Mouse (Mus musculus): ENCODE measurements at regions not wholly inside any gene's neighbourhood (a gene's known extent, or its start where the extent isn't known, plus 50 kb on each side); places are given as distances from the start of the nearest gene placed in this dataset.

GRCm38 (mm10) chr11:111409266-111409665 lies 343.3 kb downstream of the Kcnj2 start:
- intact Hi-C loops (cut with DNase I), result no loop called here
- DNase-seq (ENCODE audit: low spot score in 2 of 2), result no peak

DNA sequence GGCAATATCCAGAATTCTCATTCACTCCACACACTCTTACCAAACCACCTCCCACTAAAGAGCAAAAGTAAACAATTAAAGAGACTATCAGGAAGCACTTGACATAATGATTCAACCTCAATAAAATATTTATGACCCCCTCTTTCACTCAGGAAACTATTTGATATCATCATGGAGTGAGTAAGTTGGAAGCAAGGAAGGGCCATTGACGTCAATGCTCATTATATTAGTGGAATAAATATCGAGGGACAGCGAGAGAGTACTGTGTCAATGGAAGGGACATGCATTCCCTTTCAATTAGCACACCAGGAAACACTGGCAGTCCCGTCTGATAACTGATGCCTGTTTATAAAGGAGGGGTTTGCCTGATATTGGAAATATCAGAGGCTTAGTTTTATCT lies 358.9 kb downstream of the Kcnj2 start:
- DNase-seq (ENCODE audit: low spot score in 2 of 2), result no peak
- intact Hi-C loops (cut with DNase I), result no loop called here

DNA sequence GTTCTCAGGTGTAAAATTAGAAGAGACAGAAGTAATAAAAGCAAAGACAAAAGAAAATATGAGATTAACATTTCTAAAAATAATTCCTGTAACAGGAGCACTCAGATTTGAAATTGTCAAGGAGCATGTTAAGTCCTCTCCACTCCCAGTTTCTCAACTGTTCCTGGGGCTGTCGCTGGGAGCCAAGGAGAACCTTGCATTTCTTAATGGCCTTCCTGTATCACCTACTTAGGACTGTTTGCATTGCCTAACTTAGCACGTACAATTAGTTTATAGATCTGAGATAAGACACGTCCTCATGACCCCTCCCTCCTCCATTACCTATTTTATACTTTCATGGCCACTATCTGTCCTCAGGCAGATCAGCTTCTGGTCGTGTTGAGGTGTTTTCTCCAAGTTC lies 360.8 kb downstream of the Kcnj2 start:
- DNase-seq (ENCODE audit: low spot score in 2 of 2), result no peak
- intact Hi-C loops (cut with DNase I), result no loop called here

- no peak for DNase-seq (ENCODE audit: low spot score in 2 of 2)
- intact Hi-C loops (cut with DNase I), result no loop called here
Observed at GRCm38 (mm10) chr11:111442257-111442656, 376.3 kb downstream of the Kcnj2 start.

GRCm38 (mm10) chr11:111443381-111443780 lies 377.4 kb downstream of the Kcnj2 start:
- no peak for DNase-seq (ENCODE audit: low spot score in 2 of 2)
- intact Hi-C loops (cut with DNase I), result no loop called here

DNA sequence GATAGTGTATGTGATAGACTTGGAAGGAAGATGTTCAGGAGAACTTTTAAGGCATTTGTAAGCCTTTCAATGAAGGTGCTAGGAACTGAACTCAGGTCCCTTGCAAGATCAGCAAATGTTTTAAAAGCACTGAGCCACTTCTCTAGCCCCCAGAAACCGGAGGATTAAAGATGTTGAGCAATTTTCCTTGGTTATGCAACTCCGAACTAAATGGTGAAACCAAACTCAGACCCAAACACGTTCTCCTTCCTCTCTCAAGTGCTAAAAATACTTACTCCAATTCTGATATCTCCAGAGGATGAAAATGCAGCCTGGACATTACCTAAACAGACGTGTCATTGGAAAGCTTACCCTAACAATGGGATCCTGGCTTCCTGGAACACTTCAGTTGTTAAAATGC lies 378.8 kb downstream of the Kcnj2 start:
- DNase-seq (ENCODE audit: low spot score in 2 of 2), result no peak
- intact Hi-C loops (cut with DNase I), result loop anchor here (5.0 kb wide), 2 partner anchors 377 to 907 kb away; partner anchors contain the start of gene Kcnj2

DNA sequence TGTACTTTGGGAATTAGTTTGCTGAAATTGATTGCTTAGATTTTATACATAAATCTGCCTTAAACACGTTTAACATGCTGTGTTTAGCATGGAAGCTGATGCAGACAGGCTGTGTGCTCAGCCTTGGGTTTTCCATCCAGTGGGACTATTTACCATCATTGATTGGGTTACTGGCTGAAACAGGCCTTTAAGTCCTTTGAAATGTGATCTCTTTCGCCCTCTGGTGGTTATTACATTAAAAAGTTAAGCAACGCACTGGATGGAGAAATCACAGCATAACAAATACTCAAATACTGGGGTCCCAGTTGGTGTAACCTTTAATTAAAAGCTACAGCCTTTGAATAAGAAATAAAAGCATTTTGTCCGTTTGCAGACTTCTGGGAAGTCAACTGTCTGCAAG lies 379.8 kb downstream of the Kcnj2 start:
- no peak for DNase-seq (ENCODE audit: low spot score in 2 of 2)
- intact Hi-C loops (cut with DNase I), result loop anchor here (5.0 kb wide), 2 partner anchors 378 to 908 kb away; partner anchors contain the start of gene Kcnj2

DNA sequence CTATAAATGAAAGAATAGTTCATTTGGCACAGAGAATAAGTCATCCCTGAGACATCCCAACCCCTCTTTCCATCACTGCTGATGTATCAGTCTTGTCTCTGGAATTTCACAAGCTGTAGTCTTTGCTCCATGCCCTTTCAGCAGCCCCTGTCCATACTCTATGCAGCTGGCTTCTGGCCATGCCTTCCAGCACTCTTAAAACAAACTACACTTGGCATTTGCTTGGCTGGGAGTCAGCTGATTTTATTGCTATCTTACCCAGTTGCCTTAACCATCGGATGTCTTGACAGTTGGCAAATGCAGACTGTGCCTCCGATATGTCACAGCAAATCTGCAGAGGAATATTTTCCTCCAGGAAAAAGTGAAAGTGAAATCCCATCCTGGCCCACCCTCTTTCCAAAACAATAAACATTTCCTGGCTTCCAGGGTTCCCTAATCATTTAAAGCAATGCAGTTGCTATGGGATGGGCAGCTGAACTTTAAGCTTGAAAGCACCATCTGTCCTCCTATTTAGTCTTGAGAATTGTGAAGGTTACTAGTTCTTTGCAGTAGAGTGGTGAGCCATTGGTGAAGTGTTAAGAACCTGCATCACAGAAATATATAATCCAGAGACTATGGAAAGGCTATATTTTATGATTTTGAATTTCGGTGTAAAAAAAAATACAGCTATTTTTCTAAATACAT lies 385.0 kb downstream of the Kcnj2 start:
- peak in 1 of 2 experiments; percentile 4 for DNase-seq (ENCODE audit: low spot score in 2 of 2)
- intact Hi-C loops (cut with DNase I), result no loop called here

DNA sequence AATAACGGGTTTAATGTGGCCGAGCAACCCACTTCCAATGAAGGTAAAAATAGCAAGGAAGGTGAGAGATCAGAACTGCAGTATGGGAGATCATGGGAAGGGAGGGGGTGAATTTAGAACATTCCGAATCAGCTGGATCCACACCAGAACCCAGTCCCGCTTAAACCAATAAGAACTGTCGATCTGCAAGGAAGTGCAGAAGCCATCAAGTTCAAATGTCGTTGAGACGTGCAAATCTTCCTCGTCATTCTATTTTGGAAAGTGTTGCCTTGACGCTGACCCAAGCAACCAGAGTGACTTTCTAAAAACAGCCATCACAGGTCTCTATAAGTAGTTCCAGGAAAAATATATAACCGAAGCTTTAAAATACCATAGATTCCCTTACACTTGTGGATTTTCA lies 394.1 kb downstream of the Kcnj2 start:
- no peak for DNase-seq (ENCODE audit: low spot score in 2 of 2)
- intact Hi-C loops (cut with DNase I), result no loop called here

- intact Hi-C loops (cut with DNase I), result no loop called here
- DNase-seq (ENCODE audit: low spot score in 2 of 2), result no peak
Observed at GRCm38 (mm10) chr11:111484981-111485380, 419.0 kb downstream of the Kcnj2 start.

DNA sequence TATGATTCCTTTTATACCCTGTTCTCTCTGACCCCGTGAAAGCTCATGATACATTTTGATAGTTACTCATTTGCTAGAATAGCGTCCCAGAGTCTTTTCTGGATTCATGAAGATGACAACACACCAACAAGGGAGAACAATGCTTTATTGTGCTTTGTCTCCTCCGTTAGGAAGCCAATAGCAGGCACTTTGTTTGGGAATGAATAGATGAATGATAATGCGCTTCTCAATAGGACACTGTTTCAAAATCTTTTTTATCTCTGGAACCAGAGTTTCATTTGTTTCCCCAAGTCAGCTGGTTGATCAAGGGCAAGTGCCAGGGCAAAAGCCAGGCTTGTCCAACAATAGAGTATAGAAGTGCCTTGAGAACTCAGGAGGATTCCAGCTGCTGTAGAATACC lies 446.5 kb downstream of the Kcnj2 start:
- intact Hi-C loops (cut with DNase I), result no loop called here
- DNase-seq (ENCODE audit: low spot score in 2 of 2), result no peak

DNA sequence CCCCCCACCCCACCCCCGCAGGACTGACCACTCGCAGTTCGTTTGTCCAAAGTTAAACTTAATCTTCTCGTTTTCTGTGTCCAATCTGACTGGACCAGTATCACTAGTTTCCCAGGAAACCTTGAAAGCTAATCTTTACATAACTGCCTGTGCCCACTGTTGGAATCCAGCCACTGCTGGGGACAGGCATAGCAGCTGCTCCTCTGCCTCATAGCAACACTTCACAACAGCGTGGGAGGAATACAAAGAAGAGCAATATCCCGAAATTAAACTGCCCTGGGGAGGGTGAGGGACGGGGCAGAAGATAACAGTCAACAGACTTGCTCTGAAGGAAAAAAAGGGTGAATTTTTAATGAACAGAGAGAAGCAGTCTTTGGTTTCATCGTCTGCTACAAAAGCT lies 456.8 kb downstream of the Kcnj2 start:
- intact Hi-C loops (cut with DNase I), result loop anchor here (2.0 to 10.0 kb wide), 4 partner anchors 458 to 1168 kb away; no protein-coding TSS in a partner anchor
- DNase-seq (ENCODE audit: low spot score in 2 of 2), result peak; percentile 72 to 78

DNA sequence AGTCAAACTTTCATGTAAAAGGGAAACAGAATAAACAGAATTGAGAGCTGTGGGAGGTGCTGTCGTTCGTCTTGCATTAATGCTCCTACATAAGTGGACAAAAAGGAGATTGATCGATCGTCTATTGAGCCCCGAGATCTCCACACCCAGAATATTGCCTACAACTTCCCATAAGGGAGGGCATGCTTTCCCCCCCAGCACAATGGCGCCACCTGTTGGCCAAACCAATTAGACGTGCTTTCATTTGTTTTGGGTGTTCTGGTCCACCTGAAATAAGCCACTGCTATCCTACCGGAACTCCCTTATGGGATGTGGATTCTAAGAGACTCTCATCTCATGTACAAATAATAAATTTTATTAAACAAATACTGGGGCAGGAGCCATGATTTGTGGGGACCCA lies 457.5 kb downstream of the Kcnj2 start:
- DNase-seq (ENCODE audit: low spot score in 2 of 2), result peak; percentile 61 to 69
- intact Hi-C loops (cut with DNase I), result loop anchor here (2.0 to 10.0 kb wide), 4 partner anchors 459 to 1169 kb away; no protein-coding TSS in a partner anchor

DNA sequence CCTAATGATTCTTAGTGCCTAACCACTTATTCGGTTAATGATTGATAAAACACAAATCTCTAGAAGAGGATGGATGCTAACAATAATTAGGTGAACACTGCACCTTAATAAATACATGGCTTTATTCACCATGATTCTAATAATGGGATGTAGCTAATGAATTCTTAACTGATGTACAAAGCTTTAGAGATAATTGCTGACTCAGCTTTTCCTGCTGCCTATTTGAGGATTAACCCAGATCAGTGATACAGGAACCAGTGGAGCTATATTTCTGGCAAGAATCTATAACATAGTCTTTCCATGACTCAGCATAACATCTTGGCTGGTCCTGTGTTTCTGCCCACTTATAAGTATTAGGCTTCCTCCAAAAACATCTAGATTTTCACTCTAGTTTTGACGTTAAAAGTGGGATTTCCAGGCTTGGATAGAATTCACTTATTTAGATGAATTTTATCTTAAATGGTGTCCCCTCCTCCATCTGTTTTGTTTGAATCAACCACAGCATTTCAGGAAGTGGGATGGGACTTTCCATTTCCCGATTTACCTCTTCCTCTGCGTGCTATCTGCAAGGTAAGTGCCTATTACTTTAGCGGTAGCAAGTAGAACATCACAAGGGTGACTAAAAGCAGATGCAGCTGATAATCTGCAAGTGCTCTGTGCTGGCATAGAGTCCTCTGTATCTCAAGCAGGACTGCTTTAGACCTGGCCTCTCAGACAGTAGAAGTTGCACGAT lies 460.2 kb downstream of the Kcnj2 start:
- intact Hi-C loops (cut with DNase I), result loop anchor here (10.0 kb wide), 1 partner anchor 1171 kb away; no protein-coding TSS in a partner anchor
- no peak for DNase-seq (ENCODE audit: low spot score in 2 of 2)

DNA sequence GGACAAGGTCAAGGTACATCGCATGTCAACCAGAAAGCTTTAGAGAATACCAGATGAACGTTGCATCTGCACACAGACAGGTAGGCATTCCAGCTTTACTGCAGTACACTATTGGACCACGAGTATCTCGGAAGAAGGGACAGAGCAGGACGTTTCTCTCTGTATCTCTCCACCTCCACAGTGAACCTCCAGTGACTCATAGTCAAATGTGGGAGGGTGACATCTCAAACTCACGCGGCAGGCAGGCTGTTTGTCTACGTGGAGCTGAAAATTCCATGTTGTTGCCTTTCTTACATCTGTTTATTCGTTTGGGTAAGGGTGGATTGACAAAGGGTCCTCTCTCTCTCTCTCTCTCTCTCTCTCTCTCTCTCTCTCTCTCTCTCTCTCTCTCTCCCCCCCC lies 463.6 kb downstream of the Kcnj2 start:
- intact Hi-C loops (cut with DNase I), result loop anchor here (10.0 kb wide), 1 partner anchor 1175 kb away; no protein-coding TSS in a partner anchor
- peak; percentile 26 to 29 for DNase-seq (ENCODE audit: low spot score in 2 of 2)

DNA sequence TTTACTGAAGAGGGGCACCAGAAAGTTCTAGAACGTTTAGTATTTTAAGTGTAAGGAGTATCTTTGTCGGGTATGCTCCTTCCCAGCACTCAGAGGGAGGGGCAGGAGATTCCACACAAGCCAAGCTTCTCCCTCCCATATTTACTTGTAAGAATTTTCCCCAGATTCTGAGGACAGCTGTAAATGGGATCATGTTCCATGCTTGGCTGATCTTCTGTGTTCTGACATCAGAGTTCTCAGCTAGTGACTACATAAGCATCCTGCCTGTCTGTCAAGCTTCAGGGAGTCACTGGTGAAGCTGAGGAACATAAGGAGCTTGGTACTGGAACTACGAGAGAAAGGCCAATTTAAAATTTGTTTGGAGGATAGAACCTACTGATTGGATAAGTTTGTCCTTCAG lies 464.9 kb downstream of the Kcnj2 start:
- no peak for DNase-seq (ENCODE audit: low spot score in 2 of 2)
- intact Hi-C loops (cut with DNase I), result loop anchor here (5.0 kb wide), 1 partner anchor 1034 kb away; no protein-coding TSS in a partner anchor

- DNase-seq (ENCODE audit: low spot score in 2 of 2), result no peak
- intact Hi-C loops (cut with DNase I), result loop anchor here (5.0 kb wide), 1 partner anchor 1035 kb away; no protein-coding TSS in a partner anchor
Observed at GRCm38 (mm10) chr11:111532457-111532856, 466.5 kb downstream of the Kcnj2 start.

DNA sequence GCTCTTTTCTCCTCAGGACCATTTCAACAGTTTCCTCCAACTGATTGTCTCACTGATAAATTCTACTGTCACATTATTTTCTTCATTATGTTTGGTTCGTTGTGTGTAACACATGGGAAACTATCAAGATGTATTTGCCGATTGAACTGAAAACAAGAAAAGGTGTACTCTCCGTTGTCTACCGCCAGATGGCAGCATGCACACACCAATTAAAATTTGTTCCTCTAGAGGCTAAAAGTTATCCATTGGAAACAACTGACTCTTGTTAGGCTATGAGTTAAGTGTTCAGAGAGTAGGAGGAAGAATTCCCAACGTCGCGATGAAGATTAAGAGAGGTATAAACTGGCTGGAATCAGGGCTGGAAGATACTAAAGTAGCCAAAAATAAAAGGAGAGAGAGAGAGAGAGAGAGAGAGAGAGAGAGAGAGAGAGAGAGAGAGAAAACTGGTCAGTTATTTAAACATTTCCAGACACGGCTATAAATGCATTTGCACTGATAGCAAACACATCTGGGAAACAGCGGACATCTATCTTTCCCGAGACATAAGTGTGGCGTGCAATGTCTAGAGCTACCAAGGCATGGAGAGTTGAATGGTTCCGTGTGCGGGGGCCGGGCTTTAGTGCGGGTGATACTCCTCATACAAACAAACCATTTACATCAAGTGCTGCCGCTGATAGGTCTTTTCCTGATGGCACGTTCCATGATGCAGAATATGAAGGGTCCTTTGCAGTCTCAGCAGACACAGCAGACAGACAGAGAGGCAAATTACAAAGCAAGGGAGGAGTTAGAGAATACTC lies 470.3 kb downstream of the Kcnj2 start:
- DNase-seq (ENCODE audit: low spot score in 2 of 2), result peak in 1 of 2 experiments; percentile 32
- intact Hi-C loops (cut with DNase I), result loop anchor here (2.0 kb wide), 2 partner anchors 1243 to 1629 kb away; no protein-coding TSS in a partner anchor

DNA sequence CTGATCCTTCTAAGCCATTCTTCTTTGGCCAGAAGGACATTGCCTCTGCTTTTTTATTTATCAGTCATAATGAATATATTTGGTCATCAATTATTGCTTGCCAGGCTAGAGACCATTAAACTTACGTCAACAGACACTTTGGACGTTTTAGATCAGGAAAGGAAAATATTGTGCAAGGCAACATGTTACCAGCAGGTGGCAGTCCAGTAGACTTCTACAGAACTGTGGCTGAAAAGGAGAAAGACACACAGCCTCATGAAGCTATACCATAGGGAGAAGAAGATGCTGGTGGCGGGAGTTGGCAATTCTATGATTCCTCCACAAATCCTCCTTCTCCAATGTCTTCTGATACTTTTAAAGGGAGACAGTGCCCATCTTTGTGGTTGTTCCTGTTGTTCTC lies 471.7 kb downstream of the Kcnj2 start:
- intact Hi-C loops (cut with DNase I), result loop anchor here (2.0 kb wide), 2 partner anchors 1241 to 1627 kb away; no protein-coding TSS in a partner anchor
- peak; percentile 37 to 67 for DNase-seq (ENCODE audit: low spot score in 2 of 2)

GRCm38 (mm10) chr11:111539960-111540359 lies 474.0 kb downstream of the Kcnj2 start:
- intact Hi-C loops (cut with DNase I), result no loop called here

More at GRCm38 (mm10) chr11:111539960-111540359, 474.0 kb downstream of the Kcnj2 start:
- no peak for DNase-seq (ENCODE audit: low spot score in 2 of 2)
